Mouse (Mus musculus) neural tube, embryonic 12.5 days (tissue): ENCODE data around the gene Pde4dip. TPM values are rescaled to one million over a fixed set of nuclear protein-coding genes. Genes with fewer than 3 reads are reported as not detected.

ENCODE experiments used
- ATAC-seq: fragments of 200-750 bp; cut with Nextera tagmentation; 2 replicates; pipeline ENCODE4 v1.8.0; 2017; ENCODE audit warnings: low read depth, mild to moderate bottlenecking, moderate TSS enrichment, moderate library complexity; ENCODE audit not compliant: low FRiP score
- H3K27ac ChIP-seq: fragments of 300-500 bp; sonication (generic); 2 replicates; pipeline ENCODE4 v1.5.1; 2016
- H3K27me3 ChIP-seq: fragments of 300-500 bp; sonication (generic); replicated peaks from 2 replicates; pipeline ENCODE4 v1.6.1; 2016; ENCODE audit warnings: mild to moderate bottlenecking
- H3K36me3 ChIP-seq: fragments of 300-500 bp; sonication (generic); 2 replicates; pipeline ENCODE4 v1.6.1; 2016; ENCODE audit warnings: mild to moderate bottlenecking
- H3K4me1 ChIP-seq: fragments of 300-500 bp; sonication (generic); 2 replicates; pipeline ENCODE4 v1.6.1; 2016
- H3K4me2 ChIP-seq: fragments of 300-500 bp; sonication (generic); replicated peaks from 2 replicates; pipeline ENCODE4 v1.6.1; 2016; ENCODE audit warnings: mild to moderate bottlenecking
- H3K4me3 ChIP-seq: fragments of 300-500 bp; sonication (generic); 2 replicates; pipeline ENCODE4 v1.5.1; 2016
- H3K9ac ChIP-seq: fragments of 300-500 bp; sonication (generic); 2 replicates; pipeline ENCODE4 v1.6.1; 2016; ENCODE audit warnings: mild to moderate bottlenecking
- H3K9me3 ChIP-seq: fragments of 300-500 bp; sonication (generic); 2 replicates; pipeline ENCODE4 v1.6.1; 2016; ENCODE audit warnings: mild to moderate bottlenecking
- WGBS: fragments of 180-500 bp; shearing (Covaris S2); methylation state at CpG from one replicate; pipeline ENCODE4 v1.1.7; 2016; 5-methylcytosine and 5-hydroxymethylcytosine counted together
- polyA plus RNA-seq: library from polyadenylated mRNA; unstranded; fragments of >200 nt; fragmentation: Nextera tagmentation; extraction: Ambion mirVana; gene quantifications from 2 replicates; pipeline ENCODE4 v1.2.1, GENCODE M21; 2016

Pde4dip gene
- polyA plus RNA-seq, 1 experiment from 2014 or later = 60.1 TPM

DNA sequence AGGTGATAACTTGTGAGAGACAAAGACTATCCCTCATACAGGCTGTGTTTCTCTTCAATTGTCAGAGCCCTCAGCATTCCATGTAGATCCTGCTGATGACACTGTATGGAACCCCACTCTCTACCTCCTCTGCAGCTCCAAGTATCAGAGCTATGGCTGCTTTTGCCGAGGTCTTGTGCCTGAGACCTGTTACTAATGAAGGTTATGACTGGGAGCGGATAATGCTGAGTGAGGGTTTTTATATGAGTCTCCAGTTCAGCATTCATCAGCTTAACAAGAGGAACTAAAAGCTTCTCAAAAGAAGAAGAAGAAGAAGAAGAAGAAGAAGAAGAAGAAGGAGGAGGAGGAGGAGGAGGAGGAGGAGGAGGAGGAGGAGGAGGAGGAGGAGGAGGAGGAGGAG, 112.8 kb downstream of the Pde4dip start:
- Histone ChIP-seq H3K36me3 (no peaks in the 10 kb centered on the region), H3K9ac (no peak overlapping the region), H3K4me2 (no peak overlapping the region), H3K9me3 (no peaks in the 10 kb centered on the region), H3K4me1 (no peaks in the 10 kb centered on the region), H3K27ac (no peak overlapping the region), H3K4me3 (no peak overlapping the region), H3K27me3 (no peaks in the 10 kb centered on the region)
- ATAC-seq = no peak
- WGBS = 77% methylated on average over 2 of the region's 2 CpGs

DNA sequence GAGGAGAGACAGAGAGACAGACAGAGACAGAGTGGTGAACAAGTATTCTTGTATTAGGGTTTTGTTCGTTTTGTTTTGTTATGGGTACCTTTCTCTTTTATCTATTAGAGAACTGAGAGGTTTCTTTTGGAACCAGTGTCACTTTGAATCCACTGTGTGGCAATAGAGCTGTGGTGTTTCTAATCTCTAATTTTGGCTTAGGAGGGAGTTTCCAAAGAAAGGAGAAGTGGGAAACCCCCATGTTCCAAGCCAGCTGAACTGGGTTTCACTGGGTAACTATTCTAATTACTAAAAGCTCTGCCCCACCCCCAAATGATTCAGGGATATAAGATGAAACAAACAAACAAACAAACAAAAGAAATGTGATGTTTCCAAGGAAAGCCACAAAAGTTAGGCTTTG, 113.6 kb downstream of the Pde4dip start:
- H3K9me3 ChIP-seq = no peaks in the 10 kb centered on the region
- H3K9ac ChIP-seq = no peak overlapping the region
- no peak for ATAC-seq
- H3K27ac ChIP-seq = no peak overlapping the region
- H3K36me3 ChIP-seq = no peaks in the 10 kb centered on the region
- no peaks in the 10 kb centered on the region for H3K27me3 ChIP-seq
- 75% methylated on average over 1 of the region's 1 CpGs for WGBS
- H3K4me1 ChIP-seq = no peaks in the 10 kb centered on the region
- no peak overlapping the region for H3K4me3 ChIP-seq
- no peak overlapping the region for H3K4me2 ChIP-seq

DNA sequence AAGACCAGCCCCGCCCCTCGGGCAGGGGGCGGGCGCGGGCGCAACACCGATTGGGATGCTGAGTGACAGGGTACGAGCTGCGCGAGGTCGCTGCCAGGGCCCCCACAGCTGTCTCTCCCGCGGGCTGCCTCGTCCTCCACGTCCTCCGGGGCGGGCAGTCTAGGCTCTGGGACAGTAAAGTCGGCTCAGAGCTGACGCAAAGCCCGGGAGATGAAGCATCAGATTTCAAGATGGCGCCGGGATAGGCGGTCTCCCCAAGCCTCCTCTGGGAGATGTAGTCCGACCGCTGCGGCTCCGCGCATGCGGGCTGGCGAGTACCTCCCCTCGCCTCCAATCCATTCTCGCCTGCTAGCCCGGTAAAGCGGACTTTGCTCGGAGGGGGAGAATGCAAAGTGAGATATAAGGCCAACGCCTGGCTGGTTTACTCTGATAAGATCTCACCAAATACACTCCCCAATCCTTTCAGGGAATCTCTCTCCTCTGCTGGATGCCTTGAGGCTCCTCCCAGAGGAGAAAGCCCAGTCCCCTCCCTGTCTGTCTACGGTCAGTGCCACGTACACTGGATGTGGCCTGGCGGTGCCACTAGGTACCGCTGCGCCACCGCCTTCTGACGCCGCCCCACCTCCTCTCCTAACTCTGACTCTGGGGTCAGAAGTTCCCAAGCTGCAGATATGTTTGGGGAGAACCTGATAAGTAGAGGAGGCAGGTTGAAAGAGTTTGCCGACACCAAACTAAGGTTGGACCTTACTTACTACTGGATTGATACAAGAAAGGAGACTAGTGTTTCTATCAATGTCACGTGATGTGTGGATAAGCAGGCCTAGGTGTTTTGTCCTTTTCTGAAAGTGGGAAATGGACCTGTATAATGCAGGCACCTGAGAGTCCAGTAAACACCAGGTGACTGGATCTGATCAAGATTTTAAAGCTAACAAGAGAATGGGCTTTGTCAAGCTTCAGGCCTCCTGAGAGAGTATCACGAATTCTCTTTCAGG, 120.4 kb downstream of the Pde4dip start:
- peak overlapping the region; percentile 88 for H3K27ac ChIP-seq
- H3K4me3 ChIP-seq = peak overlapping the region; percentile 73
- H3K27me3 ChIP-seq = no peaks in the 10 kb centered on the region
- H3K36me3 ChIP-seq = no peaks in the 10 kb centered on the region
- ATAC-seq = peak; percentile 98
- H3K9me3 ChIP-seq = no peaks in the 10 kb centered on the region
- WGBS = 3% methylated on average over 47 of the region's 47 CpGs
- H3K9ac ChIP-seq = peak overlapping the region; percentile 63
- H3K4me2 ChIP-seq = peak overlapping the region; percentile 70
- peaks cover 15% of the 10 kb centered on the region for H3K4me1 ChIP-seq

DNA sequence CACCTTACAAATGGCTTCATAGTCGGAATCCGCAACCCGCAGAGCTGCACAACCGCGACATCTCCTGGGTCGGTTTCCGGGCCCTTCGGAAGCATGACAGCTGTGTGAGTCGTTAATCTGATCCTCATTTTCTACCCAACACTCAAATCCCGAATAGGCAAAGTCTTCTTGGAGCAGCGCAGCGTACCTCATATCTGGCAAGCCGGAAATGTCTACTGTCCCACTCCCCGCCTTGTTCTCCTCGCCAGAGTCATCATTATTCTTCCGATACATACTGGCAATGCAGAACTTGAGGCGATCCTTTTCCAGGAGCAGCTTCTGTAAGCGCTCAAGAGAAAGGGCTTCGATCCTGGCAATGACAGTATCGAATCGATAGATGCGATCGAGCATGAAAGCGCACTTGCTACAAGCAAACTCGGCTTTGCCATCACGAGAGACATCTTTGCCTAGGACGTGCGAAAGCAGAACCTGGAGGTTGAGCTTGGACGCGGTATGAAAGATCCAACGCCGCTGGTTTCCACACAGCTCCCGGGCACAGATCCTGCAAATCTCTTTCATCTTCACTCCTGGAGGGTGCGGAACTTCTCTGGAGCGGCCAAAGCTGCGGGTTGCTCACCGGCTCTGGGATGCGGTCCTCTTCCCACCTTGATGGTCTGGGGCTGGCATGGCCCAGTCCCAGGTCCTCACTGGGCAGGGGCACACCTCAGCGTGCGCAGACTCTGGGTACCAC, 121.3 kb downstream of the Pde4dip start:
- H3K4me2 ChIP-seq = peak overlapping the region; percentile 70
- no peaks in the 10 kb centered on the region for H3K9me3 ChIP-seq
- H3K36me3 ChIP-seq = no peaks in the 10 kb centered on the region
- H3K27me3 ChIP-seq = no peaks in the 10 kb centered on the region
- ATAC-seq = peak; percentile 90
- peak overlapping the region; percentile 88 for H3K27ac ChIP-seq
- peak overlapping the region; percentile 63 for H3K9ac ChIP-seq
- H3K4me1 ChIP-seq = peaks cover 15% of the 10 kb centered on the region
- 4% methylated on average over 40 of the region's 40 CpGs for WGBS
- H3K4me3 ChIP-seq = peak overlapping the region; percentile 73

DNA sequence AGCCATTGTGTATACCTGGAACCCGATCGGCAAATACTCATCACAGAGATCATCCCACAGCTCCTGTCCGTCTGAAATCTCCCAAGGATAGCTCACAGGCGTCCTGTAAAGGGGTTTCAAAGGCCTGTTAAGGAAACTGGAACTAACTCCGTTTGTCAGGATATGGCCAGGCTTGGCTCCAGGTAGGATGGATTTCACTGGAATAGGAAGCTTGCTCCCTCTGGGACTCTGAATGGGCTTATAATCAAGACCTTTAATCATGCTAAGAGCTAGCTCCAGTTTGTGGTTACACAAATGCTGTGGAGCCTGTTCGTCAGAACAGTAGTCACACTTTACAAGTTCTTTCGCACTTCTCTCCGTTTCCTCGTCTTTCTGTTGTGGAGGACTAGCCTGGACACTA, 122.0 kb downstream of the Pde4dip start:
- ATAC-seq = no peak
- Histone ChIP-seq H3K27me3 (no peaks in the 10 kb centered on the region), H3K9ac (peak overlapping the region; percentile 63), H3K27ac (no peak overlapping the region), H3K36me3 (no peaks in the 10 kb centered on the region), H3K4me2 (peak overlapping the region; percentile 70), H3K9me3 (no peaks in the 10 kb centered on the region), H3K4me1 (peaks cover 15% of the 10 kb centered on the region), H3K4me3 (peak overlapping the region; percentile 73)
- 57% methylated on average over 9 of the region's 9 CpGs for WGBS

DNA sequence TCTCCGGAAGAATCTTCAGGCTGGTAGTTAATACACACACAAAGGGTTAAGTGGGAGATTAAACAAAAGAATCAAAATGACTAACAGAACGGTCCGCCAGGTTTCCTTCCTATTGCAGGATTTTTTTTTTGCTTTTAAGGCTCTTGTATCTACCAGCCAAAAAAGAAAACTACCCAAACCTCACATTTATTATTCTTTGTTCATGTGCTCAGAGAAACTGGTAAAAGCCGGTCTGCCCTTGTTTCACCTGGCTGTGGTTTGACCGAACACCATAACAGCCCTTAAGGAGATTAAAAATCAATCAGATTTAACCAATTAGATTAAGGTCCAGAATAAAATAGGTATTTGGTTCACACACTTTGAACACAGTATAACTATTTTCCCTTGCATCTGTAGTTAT, 124.4 kb downstream of the Pde4dip start:
- WGBS = 87% methylated on average over 5 of the region's 5 CpGs
- Histone ChIP-seq H3K27ac (no peak overlapping the region), H3K4me2 (peak overlapping the region; percentile 36), H3K9me3 (no peaks in the 10 kb centered on the region), H3K4me1 (peaks cover 15% of the 10 kb centered on the region), H3K4me3 (no peak overlapping the region), H3K9ac (no peak overlapping the region), H3K36me3 (no peaks in the 10 kb centered on the region), H3K27me3 (no peaks in the 10 kb centered on the region)
- ATAC-seq = no peak

DNA sequence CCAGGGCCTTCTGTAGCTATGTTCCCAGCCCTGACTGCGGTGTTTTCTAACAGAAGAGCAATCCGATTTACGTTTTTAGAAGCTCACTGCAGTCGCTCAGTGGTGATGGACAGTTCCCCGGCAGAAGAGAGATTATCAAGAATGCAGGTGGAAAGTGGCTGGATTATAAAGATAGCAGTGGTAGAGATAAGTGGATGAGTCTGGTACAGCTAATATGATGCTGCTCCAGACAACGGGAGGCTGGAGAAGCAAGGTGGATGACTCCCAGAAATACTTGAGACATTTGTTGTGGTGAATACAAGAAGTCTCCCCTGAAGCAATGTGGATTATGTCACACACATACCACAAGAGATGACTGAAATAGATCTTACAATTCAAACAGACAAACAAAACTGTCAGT, 126.6 kb downstream of the Pde4dip start:
- H3K4me1 ChIP-seq = peaks cover 15% of the 10 kb centered on the region
- H3K27ac ChIP-seq = no peak overlapping the region
- H3K9ac ChIP-seq = no peak overlapping the region
- no peak for ATAC-seq
- H3K4me3 ChIP-seq = no peak overlapping the region
- no peaks in the 10 kb centered on the region for H3K27me3 ChIP-seq
- no peak overlapping the region for H3K4me2 ChIP-seq
- 88% methylated on average over 6 of the region's 6 CpGs for WGBS
- H3K9me3 ChIP-seq = no peaks in the 10 kb centered on the region
- H3K36me3 ChIP-seq = peaks cover 17% of the 10 kb centered on the region

DNA sequence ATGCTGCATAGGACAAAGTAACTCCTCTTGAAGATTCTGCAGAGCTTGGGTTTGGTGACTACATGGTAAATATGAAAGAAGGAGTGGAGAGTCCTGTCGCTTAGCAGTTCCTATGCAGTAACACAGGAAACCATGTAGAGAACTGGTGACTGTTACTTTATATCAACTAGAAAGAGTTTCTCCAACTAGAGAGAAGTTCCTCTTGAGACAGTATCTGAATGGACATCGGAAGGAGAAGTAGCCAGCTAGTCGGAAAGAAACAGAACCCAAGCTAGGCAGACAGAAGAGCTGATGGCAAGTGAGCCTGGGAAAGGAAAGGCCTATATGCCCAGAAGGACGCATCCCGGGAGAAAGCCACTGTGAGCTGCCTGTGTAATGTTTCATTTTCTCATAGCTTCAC, 127.3 kb downstream of the Pde4dip start:
- H3K27ac ChIP-seq = no peak overlapping the region
- H3K9me3 ChIP-seq = no peaks in the 10 kb centered on the region
- no peak overlapping the region for H3K9ac ChIP-seq
- H3K4me3 ChIP-seq = no peak overlapping the region
- H3K27me3 ChIP-seq = no peaks in the 10 kb centered on the region
- H3K36me3 ChIP-seq = peaks cover 25% of the 10 kb centered on the region
- no peak overlapping the region for H3K4me2 ChIP-seq
- 96% methylated on average over 5 of the region's 5 CpGs for WGBS
- ATAC-seq = no peak
- H3K4me1 ChIP-seq = peaks cover 8% of the 10 kb centered on the region

DNA sequence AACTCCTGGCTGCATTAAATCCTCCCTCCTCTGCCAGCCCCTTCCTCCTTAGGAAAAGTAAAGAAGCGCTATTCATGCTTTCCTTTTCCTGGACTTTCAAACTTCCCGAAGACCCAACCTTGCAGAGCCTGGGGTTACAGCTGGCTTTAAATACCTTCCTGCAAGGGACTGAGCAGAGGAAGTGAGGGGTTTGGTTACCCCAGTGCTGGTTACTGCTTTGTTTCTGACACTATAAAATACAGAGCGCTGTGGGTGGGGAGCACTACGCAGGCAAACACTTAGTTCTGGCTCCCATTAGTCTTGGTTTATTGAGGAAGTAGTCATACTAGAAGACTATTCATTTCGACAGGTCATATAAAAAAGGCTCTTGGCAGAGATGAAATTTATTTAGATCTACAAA, 128.7 kb downstream of the Pde4dip start:
- Histone ChIP-seq H3K27ac (no peak overlapping the region), H3K27me3 (no peaks in the 10 kb centered on the region), H3K9ac (no peak overlapping the region), H3K9me3 (no peaks in the 10 kb centered on the region), H3K4me3 (no peak overlapping the region), H3K36me3 (peaks cover 35% of the 10 kb centered on the region), H3K4me1 (no peaks in the 10 kb centered on the region), H3K4me2 (no peak overlapping the region)
- ATAC-seq = no peak
- 75% methylated on average over 5 of the region's 5 CpGs for WGBS

DNA sequence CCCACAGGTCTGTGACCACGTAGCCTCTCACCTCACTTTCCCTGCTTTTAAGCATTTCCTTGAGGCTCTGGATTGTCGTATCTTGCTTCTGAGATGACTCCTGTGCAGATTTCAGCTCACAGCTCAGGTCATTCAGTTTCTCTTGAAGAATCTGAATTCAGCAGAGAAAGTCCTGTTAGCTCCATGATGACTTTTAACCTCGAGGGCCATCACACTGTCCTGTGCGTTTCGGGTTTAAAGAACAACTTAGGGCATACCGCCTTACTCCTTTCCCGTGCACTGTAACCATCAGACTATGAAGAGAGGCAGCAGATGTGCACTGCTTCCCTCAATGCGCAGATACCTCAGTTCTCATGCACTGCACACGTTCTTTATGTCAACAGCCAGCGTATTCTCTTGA, 131.0 kb downstream of the Pde4dip start:
- Histone ChIP-seq H3K9ac (no peak overlapping the region), H3K4me1 (no peaks in the 10 kb centered on the region), H3K27me3 (no peaks in the 10 kb centered on the region), H3K36me3 (peaks cover 57% of the 10 kb centered on the region), H3K27ac (no peak overlapping the region), H3K4me2 (no peak overlapping the region), H3K9me3 (no peaks in the 10 kb centered on the region), H3K4me3 (no peak overlapping the region)
- 95% methylated on average over 10 of the region's 10 CpGs for WGBS
- ATAC-seq = no peak

DNA sequence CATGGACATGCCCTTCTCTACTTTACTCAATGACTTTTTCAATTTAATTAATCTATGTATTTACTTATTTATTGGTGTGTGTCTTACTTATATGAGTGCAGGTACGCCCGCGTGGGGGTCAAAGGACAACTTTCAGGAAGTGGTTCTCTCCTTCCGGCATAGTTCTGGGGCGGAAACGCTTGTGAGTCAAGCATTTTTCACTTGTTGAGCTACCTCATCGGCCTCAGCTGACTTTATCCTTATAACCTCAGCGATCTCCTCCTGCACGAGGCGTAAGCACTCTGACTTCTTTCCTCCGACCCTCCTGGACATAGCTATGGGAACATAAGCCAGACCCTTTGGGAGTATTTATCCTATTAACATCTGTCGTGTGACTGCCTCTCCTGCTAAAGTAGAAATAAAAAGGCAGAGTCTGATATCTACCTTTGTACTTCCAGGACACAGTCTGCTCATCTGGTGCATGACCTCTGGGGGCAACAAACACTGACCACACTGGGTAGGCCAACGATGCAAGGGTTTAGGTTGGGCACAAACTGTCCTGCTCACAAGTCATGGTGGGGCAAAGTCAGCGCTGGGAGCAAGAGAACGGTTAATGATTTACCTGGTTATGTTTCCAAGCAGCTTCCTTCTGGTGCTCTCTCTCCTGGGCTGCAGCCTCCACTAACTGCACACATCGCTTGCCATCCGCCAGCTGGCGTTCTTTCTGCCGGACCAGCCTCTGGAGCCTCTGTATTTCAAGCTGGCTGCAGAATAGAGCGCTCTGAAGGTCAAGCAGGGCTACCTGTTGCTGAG, 132.0 kb downstream of the Pde4dip start:
- ATAC-seq = no peak
- Histone ChIP-seq H3K4me2 (no peak overlapping the region), H3K4me3 (no peak overlapping the region), H3K4me1 (no peaks in the 10 kb centered on the region), H3K9ac (no peak overlapping the region), H3K36me3 (peaks cover 68% of the 10 kb centered on the region), H3K27me3 (no peaks in the 10 kb centered on the region), H3K27ac (no peak overlapping the region), H3K9me3 (no peaks in the 10 kb centered on the region)
- 91% methylated on average over 20 of the region's 20 CpGs for WGBS

DNA sequence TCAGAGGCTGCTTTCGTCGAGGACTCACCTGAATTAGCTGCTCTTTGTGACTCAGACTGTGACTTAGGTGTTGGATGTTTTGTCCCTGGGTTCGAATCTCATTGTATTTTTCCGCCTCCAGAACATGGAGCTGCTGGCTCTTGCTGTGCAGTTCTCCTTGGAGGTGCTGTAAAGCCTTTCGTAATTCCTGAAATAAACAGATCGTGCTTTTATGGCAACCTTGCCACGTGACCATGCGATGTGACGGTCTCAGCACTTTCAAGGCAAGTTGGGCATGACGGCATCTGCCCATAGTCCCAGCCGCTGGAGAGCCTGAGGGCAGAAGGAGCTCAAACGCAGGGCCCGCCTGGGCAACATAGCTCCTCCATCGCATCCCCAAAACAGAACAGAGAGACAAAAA, 133.1 kb downstream of the Pde4dip start:
- ATAC-seq = no peak

More for the DNA sequence above, 133.1 kb downstream of the Pde4dip start:
- WGBS = 90% methylated on average over 14 of the region's 14 CpGs
- Histone ChIP-seq H3K9ac (no peak overlapping the region), H3K4me2 (no peak overlapping the region), H3K27me3 (no peaks in the 10 kb centered on the region), H3K27ac (no peak overlapping the region), H3K4me1 (no peaks in the 10 kb centered on the region), H3K36me3 (peaks cover 78% of the 10 kb centered on the region), H3K4me3 (no peak overlapping the region), H3K9me3 (no peaks in the 10 kb centered on the region)
